Mouse (Mus musculus) cerebellum, adult 2 months (tissue): ENCODE results near the gene Ccdc116. TPM values are rescaled to one million over a fixed set of nuclear protein-coding genes. Genes with fewer than 3 reads are reported as not detected.

Experiments used
- DNase-seq, 2 experiments: peaks; one replicate each; pipeline ENCODE4 v3.0.0; 2021
- H3K27ac ChIP-seq: fragments of 200-500 bp; 2 replicates; pipeline ENCODE4 v1.5.1; 2012; ENCODE audit warnings: low read length, control low read depth, inconsistent platforms; ENCODE audit not compliant: insufficient read depth
- H3K27me3 ChIP-seq: fragments of 200-500 bp; 2 replicates; pipeline ENCODE4 v1.6.1; 2012; ENCODE audit warnings: inconsistent platforms, mild to moderate bottlenecking, low read length, moderate library complexity; ENCODE audit not compliant: control insufficient read depth, insufficient read depth
- H3K4me1 ChIP-seq: fragments of 200-500 bp; 2 replicates; pipeline ENCODE4 v1.6.1; 2011; ENCODE audit warnings: low read length; ENCODE audit not compliant: control insufficient read depth, insufficient read depth
- H3K4me3 ChIP-seq: fragments of 200-500 bp; replicated peaks from 2 replicates; pipeline ENCODE3; 2011; ENCODE audit warnings: mild to moderate bottlenecking, low read depth, low read length, control low read depth; ENCODE audit not compliant: insufficient read depth
- CTCF ChIP-seq: fragments of 200-500 bp; IDR thresholded peaks from 2 replicates; pipeline ENCODE4 v1.5.1; 2011; ENCODE audit warnings: low read depth, mild to moderate bottlenecking, control low read depth, low read length, moderate library complexity, borderline replicate concordance; ENCODE audit not compliant: insufficient read depth
- POLR2A ChIP-seq: fragments of 200-500 bp; IDR thresholded peaks from 2 replicates; pipeline ENCODE4 v1.6.1; 2011; ENCODE audit warnings: low read length, control low read depth, borderline replicate concordance; ENCODE audit not compliant: insufficient read depth
- WGBS: fragments of 180-500 bp; shearing (Covaris S2); methylation state at CpG from one replicate; pipeline ENCODE4 v1.1.7; 2018; 5-methylcytosine and 5-hydroxymethylcytosine counted together
- polyA plus RNA-seq: library from polyadenylated mRNA; depleted of rRNA; stranded (reverse); fragments of >200 nt; gene quantifications from 2 replicates; pipeline ENCODE4 v1.2.3, GENCODE M21; 2012

The Ccdc116 gene
- polyA plus RNA-seq, 1 experiment: 1.5 TPM

DNA sequence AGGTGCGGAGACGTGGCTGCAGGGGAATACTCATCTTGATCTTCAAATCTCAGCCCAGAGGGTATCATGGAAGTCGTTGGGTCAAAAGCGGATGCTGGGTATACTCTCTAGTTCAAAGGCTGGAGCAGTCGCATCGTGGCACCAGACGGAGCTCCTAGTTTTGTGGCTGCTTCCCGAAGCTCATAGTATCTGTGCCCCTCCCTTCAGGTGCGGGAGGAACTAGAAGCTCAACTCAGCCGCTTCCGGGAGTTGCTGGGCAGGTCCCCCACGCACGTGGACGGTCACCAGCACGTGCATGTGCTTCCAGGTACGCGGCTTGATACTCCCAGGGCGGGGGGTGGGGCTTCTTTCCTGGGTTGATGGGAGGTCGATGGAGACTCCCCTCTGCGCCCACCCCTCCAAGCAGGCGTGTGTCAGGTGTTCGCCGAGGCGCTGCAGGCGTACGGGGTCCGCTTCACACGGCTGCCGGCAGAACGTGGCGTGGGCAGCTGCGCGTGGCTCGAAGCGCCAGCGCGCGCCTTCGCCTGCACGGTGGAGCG, 431 bp upstream of the Ccdc116 start:
- Histone ChIP-seq H3K4me1 (peaks cover 5% of the 10 kb centered on the region; the same call in 1 of the 2 replicates), H3K27ac (no peak overlapping the region), H3K4me3 (peak overlapping the region; percentile 84), H3K27me3 (no peaks in the 10 kb centered on the region)
- DNase-seq: peak in 1 of 2 experiments; percentile 30
- TF ChIP-seq CTCF (no peak), POLR2A (no peak)
- WGBS: 1% methylated on average over 40 of the region's 41 CpGs

GRCm38 (mm10) chr16:17144339-17144738, 2.7 kb downstream of the Ccdc116 start, which contains the start of gene Ydjc:
TSS of gene Ydjc (plus strand) at chr16:17144621.
- Histone ChIP-seq H3K4me1 (peaks cover 5% of the 10 kb centered on the region; the same call in 1 of the 2 replicates), H3K4me3 (no peak within 1 kb of the TSS), H3K27me3 (no peaks in the 10 kb centered on the region), H3K27ac (no peak within 1 kb of the TSS)
- TF ChIP-seq CTCF: no peak
- no peak for TF ChIP-seq POLR2A
- no peak for DNase-seq
- WGBS: 32% methylated on average over 7 of the region's 7 CpGs

- no peak for TF ChIP-seq CTCF
- no peak for TF ChIP-seq POLR2A
- H3K4me1 ChIP-seq: no peaks in the 10 kb centered on the region
- 89% methylated on average over 15 of the region's 15 CpGs for WGBS
- no peak overlapping the region for H3K27ac ChIP-seq
- no peaks in the 10 kb centered on the region for H3K27me3 ChIP-seq
- H3K4me3 ChIP-seq: no peak overlapping the region
- DNase-seq: no peak
Observed at GRCm38 (mm10) chr16:17137355-17137754, 9.7 kb downstream of the Ccdc116 start.

GRCm38 (mm10) chr16:17132906-17133200, 14.2 kb downstream of the Ccdc116 start:
- no peak overlapping the region for H3K4me3 ChIP-seq
- H3K27ac ChIP-seq: no peak overlapping the region
- TF ChIP-seq POLR2A: no peak
- no peak for TF ChIP-seq CTCF
- no peaks in the 10 kb centered on the region for H3K27me3 ChIP-seq
- DNase-seq: no peak
- H3K4me1 ChIP-seq: no peaks in the 10 kb centered on the region
- WGBS: 17% methylated on average over 7 of the region's 7 CpGs

- no peaks in the 10 kb centered on the region for H3K27me3 ChIP-seq
- H3K27ac ChIP-seq: peak within 1 kb of the TSS; percentile 46
- peak within 1 kb of the TSS; percentile 91 for H3K4me3 ChIP-seq
- whole genome bisulfite sequencing: under 1% methylated on average over 47 of the region's 47 CpGs
- no peaks in the 10 kb centered on the region for H3K4me1 ChIP-seq
- no peak for TF ChIP-seq CTCF
- peak; percentile 74 for TF ChIP-seq POLR2A
- DNase-seq: peak; percentile 98 to 99
Observed at GRCm38 (mm10) chr16:17132089-17132905, 14.7 kb downstream of the Ccdc116 start, which contains the start of gene Sdf2l1. TSS of gene Sdf2l1 (minus strand) at chr16:17132383.

DNA sequence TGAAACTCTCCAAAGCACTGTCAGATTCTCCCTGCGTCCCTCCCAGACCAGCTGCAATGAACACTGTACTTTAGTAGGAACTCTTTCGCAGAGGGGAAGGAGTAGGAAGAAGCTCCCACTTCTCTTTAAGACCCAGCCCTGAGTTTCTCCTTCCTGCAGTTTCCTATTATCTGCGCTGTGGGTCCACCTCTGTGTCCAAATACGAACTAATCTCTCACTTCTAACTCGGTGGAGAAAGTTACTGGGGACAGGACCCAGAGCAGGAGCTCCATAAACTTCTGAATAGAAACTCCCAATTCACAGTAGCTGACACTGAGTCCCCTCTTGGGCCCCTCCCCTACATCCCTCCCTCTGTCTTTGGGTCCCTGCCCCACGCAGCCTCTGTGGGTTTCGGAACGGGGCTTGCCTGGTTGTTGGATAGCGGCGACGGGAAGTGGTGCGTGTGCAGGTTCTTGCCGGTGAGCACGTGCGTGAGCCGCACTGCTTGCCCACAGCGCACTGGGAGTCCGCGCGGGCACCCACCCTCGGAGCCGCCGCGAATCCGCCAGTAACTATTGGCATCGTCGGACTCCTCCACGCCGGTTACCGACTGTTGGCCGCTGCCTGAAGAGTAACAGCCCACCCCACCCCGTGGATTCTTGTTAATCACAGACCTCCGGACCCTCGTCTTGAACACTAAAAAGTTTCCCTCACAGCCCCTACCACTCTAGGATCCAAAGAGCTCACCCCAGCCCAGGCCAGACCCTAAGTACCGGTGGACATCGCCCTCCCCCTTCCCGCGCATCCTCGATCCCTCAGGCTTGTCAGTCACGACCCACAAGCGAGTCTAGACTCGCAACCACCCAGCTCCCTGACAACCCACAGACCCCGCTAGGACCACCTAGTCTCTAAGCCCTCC, 15.6 kb downstream of the Ccdc116 start:
- Histone ChIP-seq H3K4me3 (peak overlapping the region; percentile 91), H3K27ac (peak overlapping the region; percentile 46), H3K27me3 (no peaks in the 10 kb centered on the region), H3K4me1 (no peaks in the 10 kb centered on the region)
- DNase-seq: peak; percentile 44 to 63
- WGBS: 3% methylated on average over 43 of the region's 43 CpGs
- TF ChIP-seq POLR2A (no peak), CTCF (peak; percentile 23; the same call in 1 of the 2 replicates)

GRCm38 (mm10) chr16:17127292-17127691, 19.7 kb downstream of the Ccdc116 start:
- TF ChIP-seq POLR2A (no peak), CTCF (peak; percentile 61; the same call in 1 of the 2 replicates)
- Histone ChIP-seq H3K27ac (no peak overlapping the region), H3K4me1 (peaks cover 5% of the 10 kb centered on the region; the same call in 1 of the 2 replicates), H3K27me3 (no peaks in the 10 kb centered on the region), H3K4me3 (no peak overlapping the region)
- DNase-seq: peak in 1 of 2 experiments; percentile 26
- 100% methylated on average over 1 of the region's 1 CpGs for WGBS
